Mouse (Mus musculus) liver, embryonic 14.5 days (tissue): ENCODE measurements around the gene Sf3b6. TPM values are rescaled to one million over a fixed set of nuclear protein-coding genes. Genes with fewer than 3 reads are reported as not detected.

Experiments
- ATAC-seq: fragments of 200-750 bp; cut with Nextera tagmentation; 2 replicates; pipeline ENCODE4 v1.8.0; 2017; ENCODE audit warnings: moderate number of reproducible peaks, mild to moderate bottlenecking, moderate library complexity; ENCODE audit not compliant: insufficient read depth
- DNase-seq, 3 experiments: peaks; one replicate each; pipeline ENCODE4 v3.0.0-alpha.2; 2012 to 2013; ENCODE audit warnings: low read depth in 3 of 3, low spot score in 3 of 3
- H3K27ac ChIP-seq: fragments of 300-500 bp; sonication (generic); 2 replicates; pipeline ENCODE4 v1.5.1; 2014; ENCODE audit warnings: moderate library complexity, mild to moderate bottlenecking, control low read depth, inconsistent platforms
- H3K27me3 ChIP-seq: fragments of 300-500 bp; sonication (generic); 2 replicates; pipeline ENCODE4 v1.6.1; 2014; ENCODE audit warnings: mild to moderate bottlenecking, low read length, moderate library complexity; ENCODE audit not compliant: control insufficient read depth, insufficient read depth
- H3K36me3 ChIP-seq: fragments of 300-500 bp; sonication (generic); replicated peaks from 2 replicates; pipeline ENCODE4 v1.6.1; 2014; ENCODE audit warnings: low read depth; ENCODE audit not compliant: control insufficient read depth, insufficient read depth
- H3K4me1 ChIP-seq, 2 experiments: fragments of 200-500 bp in 1 of 2; fragments of 300-500 bp in 1 of 2; sonication (generic) in 1 of 2; replicated peaks; 2 replicates each; pipeline ENCODE4 v1.6.1; 2012 to 2014; ENCODE audit warnings: antibody characterized with exemption in 1 of 2, inconsistent platforms in 1 of 2, low read length in 1 of 2; ENCODE audit not compliant: control insufficient read depth in 2 of 2, insufficient read depth in 2 of 2
- H3K4me2 ChIP-seq: fragments of 300-500 bp; sonication (generic); 2 replicates; pipeline ENCODE4 v1.6.1; 2014; ENCODE audit warnings: low read depth, mild to moderate bottlenecking, control low read depth, moderate library complexity
- H3K4me3 ChIP-seq, 2 experiments: fragments of 200-500 bp in 1 of 2; fragments of 300-500 bp in 1 of 2; sonication (generic) in 1 of 2; 2 replicates each; pipeline ENCODE4 v1.5.1; 2012 to 2014; ENCODE audit warnings: low read depth in 2 of 2, low read length in 2 of 2, mild to moderate bottlenecking in 2 of 2, control low read depth in 1 of 2, inconsistent platforms in 1 of 2, moderate library complexity in 1 of 2; ENCODE audit not compliant: insufficient read depth in 1 of 2
- H3K9ac ChIP-seq: fragments of 300-500 bp; sonication (generic); replicated peaks from 2 replicates; pipeline ENCODE4 v1.6.1; 2014; ENCODE audit warnings: mild to moderate bottlenecking, control low read depth, moderate library complexity
- H3K9me3 ChIP-seq: fragments of 300-500 bp; sonication (generic); 2 replicates; pipeline ENCODE4 v1.6.1; 2016; ENCODE audit warnings: low read length, mixed read lengths; ENCODE audit not compliant: control insufficient read depth
- CTCF ChIP-seq: IDR thresholded peaks from 2 replicates; pipeline ENCODE4 v1.5.1; 2016; ENCODE audit warnings: antibody characterized with exemption, low read depth, control low read depth
- EP300 ChIP-seq: IDR thresholded peaks from 2 replicates; pipeline ENCODE4 v1.6.1; 2016; ENCODE audit warnings: antibody characterized with exemption, low read depth
- WGBS: fragments of 180-500 bp; shearing (Covaris S2); extraction: QIAGEN DNeasy Blood & Tissue Kit; methylation state at CpG from one replicate; pipeline ENCODE4 v1.1.7; 2014; ENCODE audit not compliant: insufficient replicate concordance; 5-methylcytosine and 5-hydroxymethylcytosine counted together
- polyA plus RNA-seq, 2 experiments: library from polyadenylated mRNA; depleted of rRNA in 1 of 2; stranded (reverse) in 1 of 2; unstranded in 1 of 2; fragments of >200 nt; fragmentation: Nextera tagmentation in 1 of 2; extraction: Ambion mirVana in 1 of 2; gene quantifications; 2 replicates each; pipeline versions ENCODE4 v1.2.1 to v1.2.3; 2012 to 2014

Gene Sf3b6
- polyA plus RNA-seq, 2 experiments, result 72.6 to 187 TPM

GRCm38 (mm10) chr12:4843741-4844140 is 26.4 kb downstream of the Sf3b6 start:
- peak; percentile 55 for ATAC-seq
- peak; percentile 12 to 41 (median 26) for DNase-seq
- H3K4me3 ChIP-seq, result peak overlapping the region; percentile 79 to 100
- peak overlapping the region; percentile 99 for H3K4me2 ChIP-seq
- H3K36me3 ChIP-seq, result no peaks in the 10 kb centered on the region
- under 1% methylated on average over 12 of the region's 12 CpGs for WGBS
- no peak for TF ChIP-seq CTCF
- peaks cover 7% of the 10 kb centered on the region for H3K27me3 ChIP-seq
- peak overlapping the region; percentile 78 for H3K9ac ChIP-seq
- peak overlapping the region; percentile 13; the same call in 1 of the 2 replicates for H3K27ac ChIP-seq
- H3K4me1 ChIP-seq, result peaks cover 9 to 20% of the 10 kb centered on the region in 2 experiments
- H3K9me3 ChIP-seq, result no peaks in the 10 kb centered on the region

GRCm38 (mm10) chr12:4856160-4856559 is 38.8 kb downstream of the Sf3b6 start:
- no peak for ATAC-seq
- H3K36me3 ChIP-seq, result peaks cover 11% of the 10 kb centered on the region

DNA sequence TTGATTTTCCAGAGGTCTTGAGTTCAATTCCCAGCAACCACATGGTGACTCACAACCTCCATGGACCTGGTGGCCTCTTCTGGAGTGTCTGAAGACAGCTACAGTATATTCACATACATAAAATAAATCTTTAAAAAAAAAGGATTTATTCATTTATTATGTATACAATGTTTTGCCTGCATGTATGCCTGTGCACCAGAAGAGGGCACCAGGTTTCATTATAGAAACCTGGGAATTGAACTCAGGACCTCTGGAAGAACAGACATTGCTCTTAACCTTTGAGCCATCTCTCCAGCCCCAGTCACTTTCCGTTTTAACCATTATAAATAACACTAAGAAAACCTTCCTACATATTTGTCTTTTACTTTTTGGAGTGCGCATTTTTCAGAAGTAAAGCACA is 39.5 kb downstream of the Sf3b6 start:
- DNase-seq, result no peak
- peaks cover 17% of the 10 kb centered on the region for H3K36me3 ChIP-seq
- 88% methylated on average over 2 of the region's 2 CpGs for WGBS

More at GRCm38 (mm10) chr12:4856160-4856559, 38.8 kb downstream of the Sf3b6 start:
- Histone ChIP-seq H3K4me2 (no peak overlapping the region), H3K4me3 (no peak overlapping the region), H3K4me1 (no peaks in the 10 kb centered on the region; a peak in 1 of 4 replicates), H3K9ac (no peak overlapping the region), H3K27ac (no peak overlapping the region), H3K9me3 (no peaks in the 10 kb centered on the region), H3K27me3 (no peaks in the 10 kb centered on the region)
- DNase-seq, result no peak
- TF ChIP-seq CTCF (peak; percentile 70), EP300 (no peak)
- WGBS, result 80% methylated on average over 5 of the region's 5 CpGs

DNA sequence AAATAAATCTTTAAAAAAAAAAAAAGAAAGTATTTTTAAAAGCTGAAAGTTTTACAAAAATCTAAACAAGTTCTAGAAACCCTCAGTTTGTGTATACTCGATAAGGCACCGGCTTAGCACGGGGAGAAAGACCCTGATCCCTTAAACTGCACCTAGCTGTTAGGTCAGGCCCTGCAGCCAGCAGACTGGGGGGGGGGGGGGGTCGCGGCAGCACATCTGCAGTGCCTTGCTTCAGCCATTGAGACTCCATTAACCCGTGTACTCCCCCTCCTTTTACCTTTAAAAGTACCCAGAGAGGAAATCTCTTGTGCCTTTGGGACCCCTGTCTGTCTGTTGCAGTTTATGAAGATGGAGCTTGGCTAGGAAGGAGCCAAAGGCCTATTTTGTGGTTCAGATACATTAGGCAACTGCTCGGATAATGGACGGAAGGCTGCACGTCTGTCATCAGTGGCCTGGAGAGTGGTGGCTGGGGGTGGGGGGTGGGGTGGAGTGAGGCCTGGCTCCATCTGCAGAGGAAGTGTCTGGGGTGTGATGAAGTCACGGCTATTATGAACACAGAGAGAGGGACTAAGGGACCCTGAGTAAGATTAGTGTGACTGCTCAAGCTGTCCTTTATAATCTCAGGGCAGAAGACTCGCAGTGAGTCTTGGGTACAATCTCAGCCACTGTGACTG is 42.0 kb downstream of the Sf3b6 start:
- Histone ChIP-seq H3K9ac (no peak overlapping the region), H3K27me3 (no peaks in the 10 kb centered on the region), H3K4me1 (no peaks in the 10 kb centered on the region; a peak in 1 of 4 replicates), H3K9me3 (no peaks in the 10 kb centered on the region), H3K4me2 (no peak overlapping the region), H3K36me3 (peaks cover 43% of the 10 kb centered on the region), H3K27ac (no peak overlapping the region), H3K4me3 (no peak overlapping the region)
- WGBS, result 26% methylated on average over 11 of the region's 11 CpGs
- no peak for TF ChIP-seq EP300
- ATAC-seq (peak; percentile 31; the same call in 1 of the 2 replicates), DNase-seq (no peak)

More for the DNA sequence above, 39.5 kb downstream of the Sf3b6 start:
- H3K27ac ChIP-seq, result no peak overlapping the region
- H3K4me2 ChIP-seq, result no peak overlapping the region
- no peak for ATAC-seq
- H3K4me3 ChIP-seq, result no peak overlapping the region
- H3K4me1 ChIP-seq, result no peaks in the 10 kb centered on the region; a peak in 1 of 4 replicates
- no peaks in the 10 kb centered on the region for H3K9me3 ChIP-seq
- no peak overlapping the region for H3K9ac ChIP-seq
- no peaks in the 10 kb centered on the region for H3K27me3 ChIP-seq
- no peak for TF ChIP-seq EP300
- TF ChIP-seq CTCF, result peak; percentile 44; the same call in 1 of the 2 replicates

- TF ChIP-seq CTCF (peak; percentile 80), EP300 (no peak)
- Histone ChIP-seq H3K9ac (no peak overlapping the region), H3K4me2 (no peak overlapping the region), H3K36me3 (peaks cover 73% of the 10 kb centered on the region), H3K9me3 (no peaks in the 10 kb centered on the region), H3K27ac (no peak overlapping the region), H3K27me3 (no peaks in the 10 kb centered on the region), H3K4me1 (no peaks in the 10 kb centered on the region; a peak in 1 of 4 replicates), H3K4me3 (no peak overlapping the region)
- ATAC-seq, result no peak
- WGBS, result 89% methylated on average over 4 of the region's 4 CpGs
- DNase-seq, result no peak
These were observed 45.3 kb downstream of the Sf3b6 start for GRCm38 (mm10) chr12:4862672-4863071.
